Mouse (Mus musculus) ES-Bruce4 (cell line): ENCODE data around the gene Lix1l. TPM values are rescaled to one million over a fixed set of nuclear protein-coding genes. Genes with fewer than 3 reads are reported as not detected.
A peak's percentile ranks its signal among the peaks of the same experiment; 100 is the strongest.

Experiments
- H3K27ac ChIP-seq: 2 replicates; pipeline ENCODE4 v1.5.1; 2012; ENCODE audit warnings: low read length, inconsistent platforms; ENCODE audit not compliant: insufficient read depth
- H3K27me3 ChIP-seq: 2 replicates; pipeline ENCODE4 v1.6.1; 2012; ENCODE audit warnings: mild to moderate bottlenecking, low read length, inconsistent platforms; ENCODE audit not compliant: control insufficient read depth, poor library complexity, insufficient read depth, severe bottlenecking
- H3K36me3 ChIP-seq: 2 replicates; pipeline ENCODE4 v1.6.1; 2012; ENCODE audit warnings: inconsistent platforms, mild to moderate bottlenecking, low read length, moderate library complexity; ENCODE audit not compliant: control insufficient read depth, poor library complexity, insufficient read depth, severe bottlenecking
- H3K4me1 ChIP-seq: one replicate; pipeline ENCODE4 v1.8.1; 2011; ENCODE audit warnings: low read length; ENCODE audit not compliant: control insufficient read depth, insufficient read depth
- H3K4me3 ChIP-seq: 2 replicates; pipeline ENCODE4 v1.5.1; 2011; ENCODE audit warnings: low read depth, mild to moderate bottlenecking, low read length
- H3K9ac ChIP-seq: 2 replicates; pipeline ENCODE4 v1.6.1; 2012; ENCODE audit warnings: low read depth, mild to moderate bottlenecking, inconsistent platforms; ENCODE audit not compliant: poor library complexity, severe bottlenecking
- H3K9me3 ChIP-seq: replicated peaks from 2 replicates; pipeline ENCODE4 v1.6.1; 2012; ENCODE audit warnings: mild to moderate bottlenecking, low read length, inconsistent platforms; ENCODE audit not compliant: control insufficient read depth, poor library complexity, insufficient read depth, severe bottlenecking
- CTCF ChIP-seq: IDR thresholded peaks from one replicate; pipeline ENCODE4 v1.8.1; 2011; ENCODE audit warnings: low read depth, low read length
- EP300 ChIP-seq: IDR thresholded peaks from 2 replicates; pipeline ENCODE4 v1.6.1; 2011; ENCODE audit warnings: low read depth, low read length; ENCODE audit not compliant: insufficient read depth
- POLR2A ChIP-seq: IDR thresholded peaks from one replicate; pipeline ENCODE4 v1.8.1; 2011; ENCODE audit warnings: low read length; ENCODE audit not compliant: insufficient read depth
- polyA plus RNA-seq: library from polyadenylated mRNA; stranded (reverse); fragments of >200 nt; gene quantifications from 2 replicates; pipeline ENCODE4 v1.2.4, GENCODE M21; 2011; ENCODE audit warnings: low read depth; ENCODE audit not compliant: missing spikeins, insufficient read depth, insufficient read length

Gene Lix1l
- polyA plus RNA-seq, 1 experiment: 3.1 TPM

GRCm38 (mm10) chr3:96569966-96570605 lies 30.9 kb upstream of the Lix1l start:
- TF ChIP-seq CTCF (no peak), POLR2A (no peak), EP300 (no peak)
- peak overlapping the region; percentile 77 for H3K27ac ChIP-seq
- no peaks in the 10 kb centered on the region for H3K9me3 ChIP-seq

GRCm38 (mm10) chr3:96570643-96571042 lies 30.3 kb upstream of the Lix1l start:
- Histone ChIP-seq H3K4me1 (peaks cover 6% of the 10 kb centered on the region), H3K9ac (peak overlapping the region; percentile 29), H3K9me3 (no peaks in the 10 kb centered on the region), H3K27me3 (no peaks in the 10 kb centered on the region), H3K27ac (peak overlapping the region; percentile 77), H3K4me3 (peak overlapping the region; percentile 65), H3K36me3 (no peaks in the 10 kb centered on the region)
- TF ChIP-seq EP300 (no peak), CTCF (no peak), POLR2A (no peak)

More at GRCm38 (mm10) chr3:96569966-96570605, 30.9 kb upstream of the Lix1l start:
- Histone ChIP-seq H3K27me3 (no peaks in the 10 kb centered on the region), H3K4me3 (peak overlapping the region; percentile 65), H3K9ac (peak overlapping the region; percentile 29), H3K4me1 (peaks cover 2% of the 10 kb centered on the region), H3K36me3 (no peaks in the 10 kb centered on the region)

- no peaks in the 10 kb centered on the region for H3K36me3 ChIP-seq
- no peak overlapping the region; the same call in 1 of the 2 replicates for H3K9ac ChIP-seq
- TF ChIP-seq CTCF: no peak
- TF ChIP-seq EP300: peak; percentile 58; the same call in 1 of the 2 replicates
- peak overlapping the region; percentile 63 for H3K27ac ChIP-seq
- no peaks in the 10 kb centered on the region for H3K27me3 ChIP-seq
- no peaks in the 10 kb centered on the region for H3K9me3 ChIP-seq
- H3K4me1 ChIP-seq: peaks cover 7% of the 10 kb centered on the region
- no peak overlapping the region for H3K4me3 ChIP-seq
Measured at GRCm38 (mm10) chr3:96571336-96571735, 29.6 kb upstream of the Lix1l start.

GRCm38 (mm10) chr3:96571896-96572698 lies 28.9 kb upstream of the Lix1l start:
- H3K9me3 ChIP-seq: no peaks in the 10 kb centered on the region
- TF ChIP-seq EP300 (no peak), CTCF (no peak), POLR2A (no peak)
- H3K4me3 ChIP-seq: peak overlapping the region; percentile 7; the same call in 1 of the 2 replicates
- no peaks in the 10 kb centered on the region for H3K36me3 ChIP-seq
- peak overlapping the region; percentile 3 for H3K9ac ChIP-seq
- peaks cover 7% of the 10 kb centered on the region for H3K4me1 ChIP-seq
- H3K27me3 ChIP-seq: no peaks in the 10 kb centered on the region
- H3K27ac ChIP-seq: peak overlapping the region; percentile 63

- no peak for TF ChIP-seq CTCF
- no peak for TF ChIP-seq EP300
- no peak for TF ChIP-seq POLR2A
- H3K36me3 ChIP-seq: no peaks in the 10 kb centered on the region
- no peaks in the 10 kb centered on the region for H3K9me3 ChIP-seq
- no peaks in the 10 kb centered on the region for H3K27me3 ChIP-seq
- H3K27ac ChIP-seq: peak overlapping the region; percentile 42
- no peak overlapping the region for H3K4me3 ChIP-seq
- peaks cover 7% of the 10 kb centered on the region for H3K4me1 ChIP-seq
- no peak overlapping the region; the same call in 1 of the 2 replicates for H3K9ac ChIP-seq
Measured at GRCm38 (mm10) chr3:96573611-96574511, 27.1 kb upstream of the Lix1l start.
